Mouse (Mus musculus): ENCODE measurements around the gene Tmem171.

Tmem171 gene

DNA sequence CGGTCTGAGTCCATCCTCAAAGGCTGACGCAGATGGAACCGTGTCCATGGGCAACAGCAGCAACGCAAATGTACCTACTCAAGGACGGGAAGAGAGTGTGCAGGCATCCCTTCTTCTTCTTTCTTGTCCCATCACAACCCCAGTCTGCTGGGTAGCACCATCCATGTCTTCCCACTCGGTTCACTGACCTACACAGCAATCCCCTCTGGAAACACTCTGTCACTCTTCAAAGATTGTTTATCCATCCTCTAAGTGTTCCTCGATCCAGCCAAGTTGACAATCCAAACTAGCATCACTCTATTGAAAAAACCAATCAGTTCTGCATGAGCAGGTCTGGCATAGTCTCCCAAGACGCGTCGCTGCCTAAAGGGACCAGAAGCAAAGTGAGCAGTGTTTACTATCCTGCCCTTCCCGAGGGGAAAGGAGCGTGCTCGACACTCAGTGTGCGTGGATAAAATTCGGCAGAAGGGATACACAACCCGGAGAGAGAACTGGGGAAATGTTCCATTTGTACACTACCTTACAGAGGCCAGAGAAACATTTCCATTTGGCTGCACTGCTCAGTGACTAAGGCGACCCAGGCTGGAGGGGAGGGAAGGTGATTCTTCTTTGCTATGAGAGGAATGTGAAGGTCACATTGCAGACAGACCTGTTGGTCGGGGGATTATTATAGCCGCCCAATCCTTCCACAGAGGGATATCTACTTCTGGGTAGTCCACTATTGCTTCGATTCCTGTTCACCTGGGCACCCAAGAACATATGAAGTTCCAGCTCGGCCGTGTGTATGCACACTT lies 46.7 kb downstream of the Tmem171 start:
- no peak for DNase-seq (ENCODE audit: low spot score)

DNA sequence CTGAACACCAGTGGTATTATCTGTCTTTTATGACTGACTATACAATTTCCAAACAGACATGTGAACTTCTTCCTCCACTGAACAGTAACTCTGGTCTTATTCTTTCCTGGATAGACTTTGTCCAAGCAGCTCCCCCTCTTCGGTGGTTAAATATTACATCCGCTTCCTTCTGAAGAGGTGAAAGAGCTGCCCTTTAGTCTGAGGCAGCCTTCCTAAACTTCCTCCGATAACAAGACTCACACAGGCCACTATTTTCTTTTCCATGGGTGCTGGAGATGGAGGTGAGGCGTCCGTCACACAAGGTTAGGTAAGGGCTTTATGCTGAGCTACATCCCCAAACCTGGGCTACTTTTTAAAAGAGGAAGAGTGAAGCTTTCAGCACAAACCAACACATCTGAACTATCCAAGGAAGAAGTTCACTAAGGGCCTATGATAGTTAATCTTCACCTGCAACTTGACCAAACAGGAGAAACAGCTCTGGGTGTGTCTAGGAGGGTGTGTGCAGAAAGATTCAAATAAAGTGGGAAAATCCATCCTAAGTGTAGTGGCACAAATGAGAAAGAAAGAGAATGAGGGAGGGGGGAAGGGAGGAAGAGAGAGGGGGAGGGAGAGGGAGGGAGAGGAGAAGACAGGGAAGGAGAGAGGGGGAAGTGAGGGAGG lies 56.0 kb downstream of the Tmem171 start:
- no peak for DNase-seq (ENCODE audit: low spot score)

DNA sequence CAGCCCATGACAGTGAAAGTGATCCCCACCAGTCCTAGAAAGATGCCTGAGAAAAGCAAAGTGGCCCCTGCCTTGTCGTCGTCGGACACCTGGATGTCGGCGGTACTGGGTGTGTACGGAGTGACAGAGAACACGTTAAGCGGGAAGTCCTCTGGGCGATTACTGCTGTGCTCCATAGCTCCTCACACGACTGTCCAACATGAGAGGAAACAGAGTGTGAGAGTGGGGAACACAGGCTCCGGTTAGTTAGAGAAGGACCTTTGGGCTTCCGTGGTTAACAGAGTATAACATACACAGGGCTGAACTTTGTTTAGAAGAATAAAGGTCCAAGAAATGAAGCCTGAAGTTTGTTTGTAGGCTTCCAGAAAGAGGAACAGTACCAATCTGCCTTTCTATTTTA lies 57.5 kb downstream of the Tmem171 start, which contains the start of gene Tmem174:
TSS of gene Tmem174 (minus strand) at position 266 of the 400 bp plus-strand sequence.
- no peak for DNase-seq (ENCODE audit: low spot score)

DNA sequence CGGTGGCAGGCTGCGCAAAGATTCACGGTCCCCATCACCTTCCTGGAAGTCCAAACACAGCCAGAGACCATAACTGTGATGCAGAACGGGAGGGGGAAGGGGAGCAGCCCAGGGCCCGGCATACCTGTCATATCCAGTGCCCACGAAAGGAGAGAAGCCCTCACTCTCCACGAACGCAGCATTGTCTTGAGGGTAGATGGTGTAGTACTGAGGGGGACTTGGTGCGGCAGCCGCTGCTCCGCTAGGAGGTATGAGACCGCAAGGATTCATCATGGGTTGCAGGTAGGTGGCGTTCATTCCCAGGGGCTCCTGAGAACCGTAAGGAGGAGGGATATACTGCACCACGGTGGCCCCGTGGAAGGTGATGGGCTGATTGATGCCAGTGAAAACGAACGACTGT lies 58.1 kb downstream of the Tmem171 start:
- no peak for DNase-seq (ENCODE audit: low spot score)
